Mouse (Mus musculus) naive thymus-derived CD4-positive, alpha-beta T cell, adult 2 months (primary cell): Measurements from ENCODE around the gene Gng3.
"Not testable (repeated sequence)": the region's sequence is repeated elsewhere in the genome, so short reads cannot be mapped to it uniquely, and the experiment has no call there.

Source experiments
- DNase-seq: peaks from one replicate; pipeline ENCODE4 v3.0.0-alpha.2; 2011; ENCODE audit warnings: low read depth

Gng3 gene

DNA sequence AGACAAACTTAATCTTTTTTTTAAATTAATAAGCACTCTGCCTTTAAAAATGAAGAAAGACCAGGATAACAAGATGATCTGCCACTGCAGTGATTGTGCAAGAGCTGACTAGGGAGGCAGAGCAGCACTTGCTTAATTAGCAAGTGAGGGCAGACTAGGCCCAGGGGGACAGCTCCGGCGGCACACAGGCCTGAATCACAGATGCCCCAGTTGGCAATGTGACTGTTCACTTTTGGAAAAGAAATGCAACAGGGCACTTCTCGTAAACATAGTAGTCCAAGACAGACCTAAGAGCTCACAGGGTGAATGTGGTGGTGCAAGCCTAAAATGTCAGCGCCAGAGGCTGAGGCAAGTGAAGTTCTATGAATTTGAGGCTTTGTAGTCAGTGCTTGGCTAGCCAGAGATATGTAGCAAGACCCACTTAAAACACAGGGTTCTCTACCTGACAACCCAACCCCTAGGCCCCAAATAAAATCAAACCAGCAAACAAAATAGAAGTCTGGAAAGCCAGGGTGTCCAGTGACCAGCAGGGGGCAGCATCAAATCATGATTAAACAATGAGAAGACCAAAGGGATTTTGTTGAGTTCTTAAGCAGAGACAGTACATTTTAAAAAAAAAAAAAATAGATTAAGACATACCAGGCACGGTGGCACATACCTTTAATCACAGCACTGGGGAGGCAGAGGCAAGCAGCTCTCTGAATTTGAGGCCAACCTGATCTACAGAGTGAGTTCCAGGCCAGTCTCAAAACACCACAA is 5.6 kb upstream of the Gng3 start:
- DNase-seq, result peak; percentile 89

GRCm38 (mm10) chr19:8842961-8843360 is 4.0 kb upstream of the Gng3 start:
- DNase-seq, result no peak

DNA sequence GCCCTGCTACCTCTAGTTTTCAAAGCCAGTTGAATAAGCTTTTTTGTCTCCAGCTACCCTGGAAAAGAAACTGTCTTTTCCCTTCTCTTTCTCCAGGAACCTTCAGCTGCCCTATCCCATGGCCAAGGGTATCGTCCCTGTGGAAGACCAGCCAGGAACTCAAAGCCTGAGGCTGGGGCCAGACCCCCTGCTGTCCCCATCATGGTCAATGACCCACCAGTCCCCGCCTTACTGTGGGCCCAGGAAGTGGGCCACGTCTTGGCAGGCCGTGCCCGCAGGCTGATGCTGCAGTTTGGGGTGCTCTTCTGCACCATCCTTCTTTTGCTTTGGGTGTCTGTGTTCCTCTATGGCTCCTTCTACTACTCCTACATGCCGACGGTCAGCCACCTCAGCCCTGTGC is 2.0 kb upstream of the Gng3 start:
- peak; percentile 24 for DNase-seq

- DNase-seq, result peak; percentile 61
Observed at GRCm38 (mm10) chr19:8839908-8840791, 1.2 kb upstream of the Gng3 start.

- DNase-seq, result peak; percentile 24
Observed at GRCm38 (mm10) chr19:8838041-8838730, 808 bp downstream of the Gng3 start.

DNA sequence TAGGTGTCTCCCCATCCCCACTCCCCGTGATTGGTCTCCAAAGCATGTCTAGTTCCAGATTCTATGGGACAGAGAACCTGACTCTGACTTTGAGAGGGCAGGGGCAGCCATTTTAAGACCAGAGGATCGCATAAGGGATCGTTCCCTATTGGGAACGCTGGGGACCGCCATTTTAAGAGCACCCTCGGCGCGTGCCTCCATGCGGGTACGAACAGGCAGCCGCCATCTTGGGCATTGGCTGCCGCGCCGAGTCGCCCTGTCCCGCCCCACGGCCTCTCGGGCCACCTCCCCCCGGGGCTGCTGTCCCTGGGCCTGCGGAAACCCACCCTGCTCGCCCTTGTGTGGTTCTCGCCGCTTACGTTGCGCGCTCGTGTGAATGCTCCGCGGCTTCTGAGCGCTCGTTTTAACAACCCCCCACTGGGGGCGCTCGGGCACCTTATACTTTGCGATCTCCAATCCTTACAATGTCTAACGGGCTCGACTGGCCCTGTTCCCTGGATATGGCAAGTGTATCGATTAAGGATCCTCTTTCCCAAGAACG is 1.7 kb downstream of the Gng3 start, which contains the start of gene Bscl2:
TSS of gene Bscl2 (plus strand) at position 217 of the 541 bp plus-strand sequence.
- DNase-seq, result peak; percentile 89

DNA sequence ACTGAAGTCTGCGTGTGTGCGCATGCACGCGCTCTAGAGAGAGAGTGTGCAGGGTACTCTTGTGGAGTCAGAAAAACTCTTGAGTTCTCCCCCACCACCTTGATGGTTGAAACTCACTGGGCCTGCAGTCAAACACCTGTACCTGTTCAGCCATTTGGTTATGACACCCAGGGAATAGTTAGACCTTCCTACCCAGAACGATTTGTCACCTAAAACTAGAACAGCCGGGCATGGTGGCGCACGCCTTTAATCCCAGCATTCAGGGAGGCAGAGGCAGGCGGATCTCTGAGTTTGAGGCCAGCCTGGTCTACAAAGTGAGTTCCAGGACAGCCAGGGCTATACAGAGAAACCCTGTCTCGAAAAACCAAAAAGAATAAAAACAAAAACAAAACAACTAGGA is 2.7 kb downstream of the Gng3 start:
- DNase-seq, result not testable (repeated sequence)

DNA sequence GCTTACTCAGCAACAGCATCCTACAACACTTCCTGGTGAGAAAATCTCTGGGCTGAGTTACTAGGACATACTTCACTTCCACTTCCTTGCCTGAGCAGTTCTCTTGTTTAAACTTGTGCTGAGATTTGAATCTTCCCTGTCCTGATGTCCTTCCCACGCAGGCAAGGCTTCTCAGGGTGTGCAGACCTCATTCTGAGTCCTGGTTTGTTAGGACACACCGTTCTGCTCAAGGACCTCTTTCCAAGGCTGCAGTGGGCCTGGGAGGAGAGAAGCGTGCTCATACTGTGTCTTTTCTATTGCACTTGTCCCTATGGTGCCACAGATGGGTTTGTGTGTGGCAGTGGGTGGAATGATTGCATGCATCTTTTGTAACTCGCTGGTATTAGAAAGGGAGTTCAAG is 6.0 kb downstream of the Gng3 start:
- DNase-seq, result no peak

- no peak for DNase-seq
Observed at GRCm38 (mm10) chr19:8831262-8831661, 7.7 kb downstream of the Gng3 start.

DNA sequence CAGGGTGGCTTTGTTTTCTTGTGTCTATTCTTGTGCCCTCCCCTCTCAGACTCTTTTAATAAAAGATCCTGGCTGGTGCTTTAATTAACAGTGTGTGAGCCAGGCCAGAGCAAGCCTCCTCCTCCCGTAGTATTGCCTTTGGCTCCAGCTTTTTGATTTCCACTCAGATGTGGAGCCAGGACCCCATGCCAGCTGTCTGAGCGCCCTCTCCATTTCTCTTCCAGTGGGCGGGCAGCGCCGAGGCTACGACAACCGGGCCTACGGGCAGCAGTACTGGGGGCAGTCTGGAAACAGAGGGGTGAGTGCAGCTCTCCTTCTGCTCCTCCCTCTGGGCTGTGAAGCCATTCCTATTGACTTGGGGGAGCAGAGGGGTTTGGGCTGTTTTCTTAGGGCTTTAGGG is 8.3 kb downstream of the Gng3 start:
- no peak for DNase-seq

DNA sequence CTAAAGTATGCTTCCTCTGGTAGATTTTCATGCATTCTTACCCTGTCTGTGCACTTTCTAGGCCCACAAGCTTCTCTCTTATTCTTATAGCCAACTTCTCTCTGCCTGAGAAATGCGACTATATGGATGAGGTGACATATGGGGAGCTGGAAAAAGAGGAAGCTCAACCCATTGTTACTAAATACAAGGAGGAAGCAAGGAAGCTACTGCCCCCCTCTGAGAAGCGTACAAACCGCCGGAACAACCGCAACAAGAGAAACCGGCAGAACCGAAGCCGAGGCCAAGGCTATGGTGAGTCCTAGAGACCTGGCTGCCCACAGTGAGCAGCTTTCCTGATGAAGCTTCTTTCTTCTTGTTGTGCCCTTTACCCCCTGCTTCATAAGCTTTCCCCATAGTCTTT is 9.3 kb downstream of the Gng3 start, which contains the start of gene AC129217.1:
TSS of gene AC129217.1 (plus strand) at position 114 of the 400 bp plus-strand sequence.
- DNase-seq, result no peak

DNA sequence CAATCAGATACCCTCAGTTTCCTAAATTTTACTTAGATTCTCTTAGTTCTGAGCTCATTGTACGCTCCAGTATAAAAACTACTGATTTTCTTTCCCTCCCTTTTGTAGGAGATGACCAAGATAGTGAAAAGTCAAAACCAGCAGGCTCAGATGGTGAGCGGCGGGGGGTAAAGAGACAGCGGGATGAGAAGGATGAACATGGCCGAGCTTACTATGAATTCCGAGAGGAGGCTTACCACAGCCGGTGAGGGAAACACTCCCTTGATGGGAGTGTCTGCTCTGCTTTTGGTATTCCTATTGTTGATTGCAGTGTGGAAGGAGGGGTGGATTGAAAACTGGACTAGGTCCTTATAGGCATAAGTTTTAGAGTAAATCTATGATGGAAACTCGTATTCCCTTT is 16.3 kb downstream of the Gng3 start:
- no peak for DNase-seq

DNA sequence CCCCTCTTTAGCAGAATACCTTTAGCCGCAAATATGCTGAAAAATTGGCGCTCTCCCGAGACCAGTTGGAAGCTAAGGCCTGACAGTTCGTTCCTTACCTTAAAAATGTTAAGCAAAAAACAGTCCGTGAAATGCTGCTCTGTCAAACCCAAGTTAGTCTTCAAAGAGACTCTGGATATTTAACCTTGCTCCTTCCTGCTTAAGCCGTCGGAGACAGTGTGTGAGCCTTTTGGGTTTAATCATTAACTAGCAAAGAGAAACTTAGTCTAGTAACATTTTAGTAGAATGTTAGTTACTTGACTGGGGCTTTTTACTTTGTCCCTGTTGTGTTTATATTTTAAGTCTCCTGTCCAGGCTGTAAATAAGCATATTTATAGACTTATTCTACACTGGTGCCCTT is 17.8 kb downstream of the Gng3 start:
- peak; percentile 35 for DNase-seq

- DNase-seq, result no peak
Observed at GRCm38 (mm10) chr19:8820424-8820956, 18.5 kb downstream of the Gng3 start.

GRCm38 (mm10) chr19:8819596-8820423 is 19.2 kb downstream of the Gng3 start, which contains the start of gene Hnrnpul2:
TSS of gene Hnrnpul2 (plus strand) at chr19:8820010.
- DNase-seq, result peak; percentile 99

GRCm38 (mm10) chr19:8818801-8819595 is 20.0 kb downstream of the Gng3 start, which contains the start of gene Ttc9c:
TSS of gene Ttc9c (minus strand) at chr19:8819333.
- DNase-seq, result no peak

DNA sequence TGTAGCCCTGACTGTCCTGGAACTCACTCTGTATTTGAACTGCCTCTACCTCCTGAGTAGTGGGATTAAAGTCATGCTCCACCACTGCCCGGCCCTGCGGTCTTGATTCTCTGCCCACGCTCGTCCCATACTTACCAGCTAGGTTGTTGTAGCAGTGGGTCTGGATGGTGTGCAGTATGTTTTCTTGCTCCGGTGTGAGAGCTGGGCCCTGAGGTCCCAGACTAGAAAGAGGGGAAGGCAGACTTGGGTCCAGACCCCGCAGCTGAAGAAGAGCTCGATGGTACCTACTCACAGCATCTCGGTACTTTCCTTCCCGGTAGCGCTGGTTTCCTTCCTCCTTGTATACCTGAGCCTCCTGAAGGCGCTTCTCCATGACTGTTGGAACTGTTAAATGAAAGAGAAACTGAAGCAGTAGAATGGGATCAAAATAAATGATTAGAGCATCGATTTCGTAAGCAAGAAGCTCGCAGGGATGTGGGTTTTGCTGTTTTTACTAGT is 20.6 kb downstream of the Gng3 start:
- DNase-seq, result no peak

- DNase-seq, result no peak
Observed at GRCm38 (mm10) chr19:8817001-8817400, 22.0 kb downstream of the Gng3 start.

GRCm38 (mm10) chr19:8815812-8816211 is 23.2 kb downstream of the Gng3 start:
- DNase-seq, result no peak

DNA sequence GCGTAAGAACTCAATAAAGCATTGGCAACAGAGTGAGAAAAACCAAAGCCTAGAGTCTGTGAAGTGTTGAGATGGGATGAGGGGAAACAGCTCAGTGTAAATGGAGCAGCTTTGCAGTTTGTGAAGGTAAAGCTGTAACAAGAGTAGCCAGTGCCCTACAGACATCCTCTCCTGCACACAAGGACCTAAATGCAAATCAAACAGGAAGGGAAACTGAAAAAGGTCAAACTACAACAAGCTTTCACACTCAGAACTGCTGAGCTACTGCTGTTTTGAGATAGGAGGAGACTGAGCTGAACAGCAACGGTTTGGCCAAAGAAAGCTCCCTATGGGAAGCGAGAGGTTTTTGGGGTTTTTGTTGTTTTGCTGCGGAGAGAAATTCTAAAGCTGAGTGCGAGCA is 32.2 kb downstream of the Gng3 start:
- no peak for DNase-seq
